Mouse (Mus musculus) liver, adult 2 months (tissue): ENCODE measurements around the gene Abi2.

Experiments
- CTCF ChIP-seq: fragments of 200-500 bp; IDR thresholded peaks from 2 replicates; pipeline ENCODE4 v1.5.1; 2011; ENCODE audit warnings: low read depth, low read length, control low read depth
- POLR2A ChIP-seq: fragments of 200-500 bp; IDR thresholded peaks from 2 replicates; pipeline ENCODE4 v1.6.1; 2011; ENCODE audit warnings: low read length, control low read depth; ENCODE audit not compliant: insufficient read depth; ENCODE audit errors: extremely low read depth

DNA sequence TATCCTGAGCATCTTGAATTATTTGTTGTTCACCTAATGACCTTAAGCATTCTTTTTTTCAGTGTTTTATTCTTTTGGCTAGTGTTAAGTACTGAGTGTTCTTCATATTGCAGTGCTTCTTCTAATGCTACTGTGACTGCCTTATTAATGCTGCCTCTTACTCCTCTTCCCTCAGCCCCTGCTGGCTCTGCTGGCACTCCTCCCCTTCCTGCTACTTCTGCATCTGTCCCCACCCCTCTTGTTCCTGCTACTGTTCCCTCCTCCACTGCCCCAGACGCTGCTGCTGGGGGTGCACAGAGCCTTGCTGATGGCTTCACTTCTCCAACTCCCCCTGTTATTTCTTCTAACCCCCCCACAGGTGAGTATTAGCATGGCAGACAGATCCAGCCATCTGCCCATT is 40.5 kb downstream of the Abi2 start:
- TF ChIP-seq CTCF = no peak
- TF ChIP-seq POLR2A = no peak
